Comparison of ENCODE assay signal across 9 mouse cellular contexts in the genomic region with DNA sequence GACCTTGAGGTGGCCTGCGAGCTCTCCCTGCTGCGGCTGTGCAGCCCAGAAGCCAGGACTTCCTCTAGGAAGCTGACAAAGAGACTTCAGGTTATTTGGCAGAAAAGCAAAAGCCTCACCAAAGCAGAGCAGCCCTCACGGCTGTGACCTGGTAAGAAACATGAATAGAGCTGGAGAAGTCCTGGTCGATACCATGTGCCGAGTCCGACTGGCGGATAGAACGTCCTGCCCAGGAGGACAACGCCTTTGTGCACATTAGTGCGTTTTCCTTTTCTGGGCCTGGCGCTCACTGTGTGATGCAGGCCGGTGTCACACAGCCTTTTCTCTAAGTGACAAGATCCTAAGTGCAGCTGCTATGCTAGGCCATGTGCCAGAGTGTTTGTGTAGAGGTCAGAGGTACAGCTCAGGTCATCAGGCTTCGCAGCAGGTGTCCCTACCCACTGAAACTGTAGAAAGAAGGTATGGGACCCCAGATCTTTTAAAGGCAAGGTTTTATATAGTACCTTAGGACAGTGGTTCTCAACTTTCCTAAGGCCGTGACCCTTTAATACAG. TPM values are rescaled to one million over a fixed set of nuclear protein-coding genes. Genes with fewer than 3 reads are reported as not detected.
A peak's percentile ranks its signal among the peaks of the same experiment; 100 is the strongest.
DNase-seq lines count a peak whose midpoint lies in the region; ATAC-seq and TF ChIP-seq lines count a peak whose summit lies in the region.
"Had no signal": no experiment of that assay in that cellular context is flagged by ENCODE, and none has a peak within 500 bp of the region (broad histone marks: within the 10 kb centered on the region; RNA-seq: fewer than 3 reads in every experiment).

No protein-coding gene starts in this region.

- peaks cover 38% of the 10 kb centered on the region for H3K4me1 ChIP-seq in forebrain, embryonic 10.5 days
- H3K4me1 ChIP-seq in forebrain, embryonic 13.5 days: peaks cover 25% of the 10 kb centered on the region
- peaks cover 39% of the 10 kb centered on the region for H3K4me1 ChIP-seq in heart, embryonic 10.5 days
- peaks cover 37% of the 10 kb centered on the region for H3K4me1 ChIP-seq in liver, embryonic 16.5 days (ENCODE audit: control insufficient read depth, low read depth, low read length)
- H3K4me1 ChIP-seq in limb, embryonic 10.5 days: peaks cover 27% of the 10 kb centered on the region
- H3K4me1 ChIP-seq in intestine, postnatal 0 days (replicated peaks; ENCODE audit: control insufficient read depth, insufficient read depth, low read length): peaks cover 3% of the 10 kb centered on the region; the same call in 1 of the 2 replicates

- H3K36me3 ChIP-seq in forebrain, embryonic 10.5 days (replicated peaks): peaks cover 11% of the 10 kb centered on the region
- peaks cover 5% of the 10 kb centered on the region; the same call in 1 of the 2 replicates for H3K36me3 ChIP-seq in forebrain, embryonic 13.5 days (ENCODE audit: poor library complexity, severe bottlenecking)
- H3K36me3 ChIP-seq in heart, embryonic 10.5 days: no peaks in the 10 kb centered on the region
- H3K36me3 ChIP-seq in liver, embryonic 16.5 days (ENCODE audit: control insufficient read depth, insufficient read depth): no peaks in the 10 kb centered on the region
- H3K36me3 ChIP-seq in limb, embryonic 10.5 days: peaks cover 13% of the 10 kb centered on the region; the same call in 1 of the 2 replicates
- H3K36me3 ChIP-seq in intestine, postnatal 0 days (ENCODE audit: control insufficient read depth, insufficient read depth): 0 out of 2 replicates have a peak, but pooled peaks cover 8% of the 10 kb centered on the region
- H3K36me3 ChIP-seq: forebrain, embryonic 15.5 days had no signal

- no peaks in the 10 kb centered on the region for H3K27me3 ChIP-seq in forebrain, embryonic 10.5 days (ENCODE audit: poor library complexity, severe bottlenecking)
- no peaks in the 10 kb centered on the region for H3K27me3 ChIP-seq in forebrain, embryonic 13.5 days
- no peaks in the 10 kb centered on the region for H3K27me3 ChIP-seq in heart, embryonic 10.5 days (ENCODE audit: insufficient read depth, poor library complexity, severe bottlenecking)
- H3K27me3 ChIP-seq in liver, embryonic 16.5 days (ENCODE audit: control insufficient read depth, insufficient read depth, low read depth, low read length): peaks cover 20% of the 10 kb centered on the region
- H3K27me3 ChIP-seq in limb, embryonic 10.5 days (ENCODE audit: low read depth, poor library complexity, severe bottlenecking): no peaks in the 10 kb centered on the region
- 0 out of 2 replicates have a peak, but pooled peaks cover 9% of the 10 kb centered on the region for H3K27me3 ChIP-seq in intestine, postnatal 0 days (replicated peaks; ENCODE audit: control insufficient read depth, insufficient read depth, low read length)
- H3K27me3 ChIP-seq: forebrain, embryonic 15.5 days had no signal

- no peak for ATAC-seq in forebrain, embryonic 13.5 days
- no peak for ATAC-seq in liver, embryonic 16.5 days (ENCODE audit: low read depth)
- ATAC-seq in intestine, postnatal 0 days: no peak
- ATAC-seq: forebrain, embryonic 15.5 days had no signal

- H3K9ac ChIP-seq in forebrain, embryonic 13.5 days: no peak overlapping the region
- no peak overlapping the region for H3K9ac ChIP-seq in liver, embryonic 16.5 days (ENCODE audit: low read depth, low read length)
- no peak overlapping the region for H3K9ac ChIP-seq in intestine, postnatal 0 days (ENCODE audit: low read depth, low read length)
- H3K9ac ChIP-seq: forebrain, embryonic 15.5 days had no signal

- no peak for TF ChIP-seq CTCF in layer of hippocampus, adult 2 months (conservative IDR thresholded peaks at IDR 0.05)
- no peak for TF ChIP-seq CTCF in intestine, postnatal 0 days (IDR thresholded peaks at IDR 0.05; ENCODE audit: low read depth)

- 89% methylated on average over 14 of the region's 14 CpGs for WGBS in forebrain, embryonic 10.5 days
- 83% methylated on average over 14 of the region's 14 CpGs for WGBS in forebrain, embryonic 13.5 days
- 79% methylated on average over 14 of the region's 14 CpGs for WGBS in heart, embryonic 10.5 days
- WGBS in liver, embryonic 16.5 days (ENCODE audit: insufficient replicate concordance): 62% methylated on average over 14 of the region's 14 CpGs
- WGBS in limb, embryonic 10.5 days: 90% methylated on average over 14 of the region's 14 CpGs
- WGBS in intestine, postnatal 0 days: 73% methylated on average over 14 of the region's 14 CpGs

- H3K9me3 ChIP-seq in forebrain, embryonic 10.5 days: no peaks in the 10 kb centered on the region
- no peaks in the 10 kb centered on the region for H3K9me3 ChIP-seq in forebrain, embryonic 13.5 days (replicated peaks)
- no peaks in the 10 kb centered on the region for H3K9me3 ChIP-seq in heart, embryonic 10.5 days
- no peaks in the 10 kb centered on the region for H3K9me3 ChIP-seq in liver, embryonic 16.5 days (replicated peaks; ENCODE audit: control insufficient read depth, low read length)
- no peaks in the 10 kb centered on the region for H3K9me3 ChIP-seq in limb, embryonic 10.5 days (replicated peaks)
- no peaks in the 10 kb centered on the region for H3K9me3 ChIP-seq in intestine, postnatal 0 days (ENCODE audit: control insufficient read depth)
- H3K9me3 ChIP-seq: forebrain, embryonic 15.5 days had no signal

- peak overlapping the region; percentile 62; the same call in 1 of the 2 replicates for H3K27ac ChIP-seq in forebrain, embryonic 10.5 days
- H3K27ac ChIP-seq in forebrain, embryonic 13.5 days: no peak overlapping the region; the same call in 1 of the 2 replicates
- H3K27ac ChIP-seq in layer of hippocampus, adult 2 months: peak overlapping the region; percentile 69
- H3K27ac ChIP-seq in heart, embryonic 10.5 days: peak overlapping the region; percentile 78
- H3K27ac ChIP-seq in liver, embryonic 16.5 days (ENCODE audit: low read length): peak overlapping the region; percentile 49; the same call in 1 of the 2 replicates
- H3K27ac ChIP-seq in limb, embryonic 10.5 days: no peak overlapping the region
- no peak overlapping the region for H3K27ac ChIP-seq in intestine, postnatal 0 days (ENCODE audit: low read depth, low read length)
- H3K27ac ChIP-seq: forebrain, embryonic 15.5 days had no signal

- H3K4me3 ChIP-seq in forebrain, embryonic 10.5 days: no peak overlapping the region
- no peak overlapping the region for H3K4me3 ChIP-seq in forebrain, embryonic 13.5 days
- H3K4me3 ChIP-seq in layer of hippocampus, adult 2 months: no peak overlapping the region
- no peak overlapping the region for H3K4me3 ChIP-seq in heart, embryonic 10.5 days
- no peak overlapping the region for H3K4me3 ChIP-seq in liver, embryonic 16.5 days (ENCODE audit: low read depth, low read length)
- no peak overlapping the region for H3K4me3 ChIP-seq in limb, embryonic 10.5 days
- no peak overlapping the region for H3K4me3 ChIP-seq in intestine, postnatal 0 days (ENCODE audit: low read depth, low read length)
- H3K4me3 ChIP-seq: forebrain, embryonic 15.5 days had no signal

- no peak for DNase-seq in forebrain, embryonic 10.5 days (ENCODE audit: extremely low spot score, low spot score)
- no peak for DNase-seq in layer of hippocampus, adult 2 months (ENCODE audit: low spot score in 2 of 2)
- DNase-seq in layer of hippocampus, adult 9-10 months (ENCODE audit: low spot score): no peak
- no peak for DNase-seq in heart, embryonic 10.5 days (ENCODE audit: low spot score)
- no peak for DNase-seq in limb, embryonic 10.5 days (ENCODE audit: low spot score)

- H3K4me2 ChIP-seq in forebrain, embryonic 13.5 days: no peak overlapping the region
- H3K4me2 ChIP-seq in liver, embryonic 16.5 days (ENCODE audit: low read depth, low read length): no peak overlapping the region
- H3K4me2 ChIP-seq in intestine, postnatal 0 days (replicated peaks; ENCODE audit: low read depth): no peak overlapping the region
- H3K4me2 ChIP-seq: forebrain, embryonic 15.5 days had no signal

RNA-seq across cellular contexts. Expression of gene Plekho1, which starts 4.4 kb away (rescaled TPM):
- 66.0 and 69.1 TPM in 2 replicates for polyA plus RNA-seq in forebrain, embryonic 10.5 days (2016; fragmentation: Nextera tagmentation; extraction: Ambion mirVana)
- 80.4 and 85.1 TPM in 2 replicates for polyA plus RNA-seq in forebrain, embryonic 13.5 days (2015; fragmentation: Nextera tagmentation; extraction: Ambion mirVana)
- total RNA-seq in layer of hippocampus, adult 2 months (2021): 10 to 100 TPM; 39.3 to 44.1 TPM
- 75.1 and 88.2 TPM in 2 replicates for polyA plus RNA-seq in heart, embryonic 10.5 days (2016; fragmentation: Nextera tagmentation; extraction: Ambion mirVana)
- polyA plus RNA-seq in liver, embryonic 16.5 days (2015; fragmentation: Nextera tagmentation; extraction: Ambion mirVana): 4.2 and 4.5 TPM in 2 replicates
- 77.7 and 81.9 TPM in 2 replicates for polyA plus RNA-seq in limb, embryonic 10.5 days (2016; fragmentation: Nextera tagmentation; extraction: Ambion mirVana)
- polyA plus RNA-seq in intestine, postnatal 0 days (2015; fragmentation: Nextera tagmentation; extraction: Ambion mirVana): 18.9 and 23.8 TPM in 2 replicates

RNA-seq across cellular contexts. Expression of gene Vps45, which starts 58.1 kb away (rescaled TPM):
- 24.1 and 28.0 TPM in 2 replicates for polyA plus RNA-seq in forebrain, embryonic 10.5 days (2016; fragmentation: Nextera tagmentation; extraction: Ambion mirVana)
- polyA plus RNA-seq in forebrain, embryonic 13.5 days (2015; fragmentation: Nextera tagmentation; extraction: Ambion mirVana): 51.9 and 62.2 TPM in 2 replicates
- total RNA-seq in layer of hippocampus, adult 2 months (2021): 10 to 100 TPM; 45.5 to 48.3 TPM
- polyA plus RNA-seq in heart, embryonic 10.5 days (2016; fragmentation: Nextera tagmentation; extraction: Ambion mirVana): 26.1 and 30.6 TPM in 2 replicates
- 11.7 and 12.9 TPM in 2 replicates for polyA plus RNA-seq in liver, embryonic 16.5 days (2015; fragmentation: Nextera tagmentation; extraction: Ambion mirVana)
- polyA plus RNA-seq in limb, embryonic 10.5 days (2016; fragmentation: Nextera tagmentation; extraction: Ambion mirVana): 22.4 and 23.6 TPM in 2 replicates
- polyA plus RNA-seq in intestine, postnatal 0 days (2015; fragmentation: Nextera tagmentation; extraction: Ambion mirVana): 22.5 and 27.1 TPM in 2 replicates

Comparison
In these comparisons a context has a peak if more than half of its experiments do, and no peak if none do; other contexts are left out.
1. H3K27ac ChIP-seq: peak in forebrain, embryonic 10.5 days (single experiment), layer of hippocampus, adult 2 months (single experiment), heart, embryonic 10.5 days (single experiment) and liver, embryonic 16.5 days (single experiment); none in forebrain, embryonic 13.5 days (single experiment), limb, embryonic 10.5 days (single experiment) and intestine, postnatal 0 days (single experiment).